ENCODE assay signal across 26 mouse cellular contexts in the genomic region with DNA sequence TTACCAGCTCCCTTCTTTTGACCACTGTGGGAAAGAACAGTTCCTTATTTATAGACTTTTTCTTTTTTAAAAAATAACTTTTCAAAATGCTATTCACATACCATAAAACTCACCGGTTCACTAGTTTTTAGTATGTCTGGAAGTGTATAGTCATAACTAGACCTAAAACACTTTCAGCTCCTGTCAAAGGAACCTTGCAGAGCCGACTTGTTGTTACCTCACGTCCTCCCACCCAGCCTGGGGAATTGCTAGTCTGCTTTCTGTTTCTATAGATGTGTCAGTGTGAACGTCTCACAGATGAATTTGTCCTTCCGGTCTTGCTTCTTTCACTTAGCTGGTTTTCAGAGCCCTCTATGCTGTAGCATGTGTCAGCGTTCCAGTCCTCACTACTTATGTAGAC.
"Had no signal": no experiment of that assay in that cellular context is flagged by ENCODE, and none has a peak within 500 bp of the region (broad histone marks: within the 10 kb centered on the region; RNA-seq: fewer than 3 reads in every experiment).

No protein-coding gene starts in this region.

- H3K4me3 ChIP-seq: gastrocnemius, adult 2 months; heart, embryonic 10.5 days; heart, embryonic 12.5 days; hindbrain, embryonic 10.5 days; hindbrain, embryonic 12.5 days; kidney, embryonic 15.5 days; limb, embryonic 12.5 days had no signal

- H3K9me3 ChIP-seq: heart, embryonic 10.5 days; heart, embryonic 12.5 days; hindbrain, embryonic 10.5 days; hindbrain, embryonic 12.5 days; kidney, embryonic 15.5 days; limb, embryonic 12.5 days had no signal

- H3K4me1 ChIP-seq: hindbrain, embryonic 10.5 days; hindbrain, embryonic 12.5 days; kidney, embryonic 15.5 days; limb, embryonic 12.5 days had no signal

- H3K36me3 ChIP-seq: heart, embryonic 10.5 days; heart, embryonic 12.5 days; hindbrain, embryonic 10.5 days; hindbrain, embryonic 12.5 days; kidney, embryonic 15.5 days; limb, embryonic 12.5 days had no signal

- H3K27me3 ChIP-seq: heart, embryonic 12.5 days; hindbrain, embryonic 12.5 days; kidney, embryonic 15.5 days; limb, embryonic 12.5 days had no signal

- H3K27ac ChIP-seq: gastrocnemius, adult 2 months; heart, embryonic 10.5 days; hindbrain, embryonic 10.5 days; hindbrain, embryonic 12.5 days; hindbrain, embryonic 14.5 days; kidney, embryonic 15.5 days; kidney, postnatal 0 days; limb, embryonic 12.5 days; liver, embryonic 14.5 days had no signal

- ATAC-seq: hindbrain, embryonic 16.5 days; intestine, embryonic 16.5 days had no signal

- DNase-seq: gastrocnemius, adult 2 months; gastrocnemius, postnatal 10 days; gastrocnemius, postnatal 25 days; heart, adult 18-20 months; heart, postnatal 10 days; heart, postnatal 4 days; kidney, adult 11 months; kidney, adult 2 months; kidney, adult 9 months; kidney, postnatal 14 days; kidney, postnatal 36 days; layer of hippocampus, adult 9-11 months; layer of hippocampus, postnatal 36 days; left cerebral cortex, postnatal 4 days; liver had no signal
